Mouse (Mus musculus): ENCODE measurements around the gene Teddm1b. TPM values are rescaled to one million over a fixed set of nuclear protein-coding genes. Genes with fewer than 3 reads are reported as not detected.

Gene Teddm1b
- polyA plus RNA-seq, 1 experiment = not detected

- TF ChIP-seq POLR2A (IDR thresholded peaks at IDR 0.05; ENCODE audit: insufficient read depth, low read depth, low read length) = no peak
- TF ChIP-seq CTCF (IDR thresholded peaks at IDR 0.05; ENCODE audit: insufficient read depth, low read depth, low read length) = no peak
- WGBS = 86% methylated on average over 6 of the region's 6 CpGs
- Histone ChIP-seq H3K4me1 (ENCODE audit: control insufficient read depth, insufficient read depth, low read length) (peaks cover 6% of the 10 kb centered on the region), H3K4me3 (ENCODE audit: insufficient read depth, low read depth, low read length) (no peak overlapping the region), H3K27ac (ENCODE audit: insufficient read depth, low read depth, low read length) (no peak overlapping the region)
These were observed 50.5 kb downstream of the Teddm1b start for GRCm38 (mm10) chr1:153924395-153925385.

Other genes starting within 250 kb of the Teddm1b start
- gene Rgs8, start 221.3 kb upstream of the Teddm1b start, polyA plus RNA-seq (2012; ENCODE audit: insufficient read depth, insufficient read length, low replicate concordance, missing spikeins) = not detected in 2 replicates
- not detected in 2 replicates for gene Rgs16, start 134.0 kb upstream of the Teddm1b start, polyA plus RNA-seq (2012; ENCODE audit: insufficient read depth, insufficient read length, low replicate concordance, missing spikeins)
- gene Rnasel, start 124.9 kb upstream of the Teddm1b start, polyA plus RNA-seq (2012; ENCODE audit: insufficient read depth, insufficient read length, low replicate concordance, missing spikeins) = not detected in 2 replicates
- not detected in 2 replicates for gene Rgsl1, start 30.2 kb upstream of the Teddm1b start, polyA plus RNA-seq (2012; ENCODE audit: insufficient read depth, insufficient read length, low replicate concordance, missing spikeins)
- not detected in 2 replicates for gene Teddm1a, start 17.4 kb downstream of the Teddm1b start, polyA plus RNA-seq (2012; ENCODE audit: insufficient read depth, insufficient read length, low replicate concordance, missing spikeins)
- 474 and 913 TPM in 2 replicates for gene Glul, start 25.6 kb downstream of the Teddm1b start, polyA plus RNA-seq (2012; ENCODE audit: insufficient read depth, insufficient read length, low replicate concordance, missing spikeins)
- gene Teddm2, start 25.9 kb downstream of the Teddm1b start, polyA plus RNA-seq (2012; ENCODE audit: insufficient read depth, insufficient read length, low replicate concordance, missing spikeins) = not detected in 2 replicates

Data from olfactory bulb, adult 2 months (tissue).